Mouse (Mus musculus) myocyte (in vitro differentiated cells): Measurements from ENCODE around the gene Ccdc7b.

ENCODE experiments used
- MYOD1 ChIP-seq, 3 experiments: IDR thresholded peaks; one replicate each; pipeline ENCODE4 v1.6.1; 2011; ENCODE audit warnings: control low read depth in 2 of 3, low read depth in 2 of 3, mild to moderate bottlenecking in 2 of 3, moderate library complexity in 1 of 3; ENCODE audit not compliant: insufficient read length in 2 of 3, control insufficient read depth in 1 of 3
- MYOG ChIP-seq, 3 experiments: IDR thresholded peaks; one replicate each; pipeline ENCODE4 v1.6.1; 2011; ENCODE audit warnings: control low read depth in 2 of 3, low read depth in 2 of 3, mild to moderate bottlenecking in 2 of 3; ENCODE audit not compliant: insufficient read length in 2 of 3, control insufficient read depth in 1 of 3, insufficient read depth in 1 of 3
- POLR2A ChIP-seq: IDR thresholded peaks from one replicate; pipeline ENCODE4 v1.6.1; 2011; ENCODE audit warnings: low read depth, mild to moderate bottlenecking, control low read depth, moderate library complexity; ENCODE audit not compliant: insufficient read length
- POLR2AphosphoS2 ChIP-seq: IDR thresholded peaks from one replicate; pipeline ENCODE4 v1.6.1; 2011; ENCODE audit warnings: low read depth, control low read depth; ENCODE audit not compliant: insufficient read length
- USF1 ChIP-seq: IDR thresholded peaks from one replicate; pipeline ENCODE4 v1.6.1; 2011; ENCODE audit warnings: low read depth, mild to moderate bottlenecking, control low read depth, moderate library complexity

- TF ChIP-seq POLR2A = no peak
- no peak for TF ChIP-seq POLR2AphosphoS2
- no peak for TF ChIP-seq MYOD1 (IDR thresholded peaks at IDR 0.05; ENCODE audit: control insufficient read depth in 1 of 3, insufficient read length in 2 of 3, low read depth in 2 of 3)
- TF ChIP-seq USF1 = no peak
- TF ChIP-seq MYOG (IDR thresholded peaks at IDR 0.05; ENCODE audit: control insufficient read depth in 1 of 3, insufficient read depth in 1 of 3, insufficient read length in 2 of 3, low read depth in 2 of 3) = no peak
Observed at GRCm38 (mm10) chr8:129133475-129133874, 66.5 kb downstream of the Ccdc7b start.
